Mouse (Mus musculus) heart, postnatal 10 days (tissue): Measurements from ENCODE around the gene Mrnip. TPM values are rescaled to one million over a fixed set of nuclear protein-coding genes. Genes with fewer than 3 reads are reported as not detected.

ENCODE experiments used
- DNase-seq, 2 experiments: peaks; one replicate each; pipeline ENCODE4 v3.0.0; 2021
- intact Hi-C: fragments of 180-260 bp; cut with DNase I; formaldehyde crosslinking; loops from one replicate; pipeline ENCODE4 v1.15.1; 2025
- total RNA-seq, 2 experiments: library from RNA; stranded (reverse); gene quantifications; 2 replicates each; pipeline ENCODE4 v1.2.3; 2021

Gene Mrnip
- total RNA-seq, 2 experiments from 2014 or later, result 6.0 TPM

- intact Hi-C loops, result no loop called here
These were observed 48.5 kb downstream of the Mrnip start for GRCm38 (mm10) chr11:50222559-50223276.

DNA sequence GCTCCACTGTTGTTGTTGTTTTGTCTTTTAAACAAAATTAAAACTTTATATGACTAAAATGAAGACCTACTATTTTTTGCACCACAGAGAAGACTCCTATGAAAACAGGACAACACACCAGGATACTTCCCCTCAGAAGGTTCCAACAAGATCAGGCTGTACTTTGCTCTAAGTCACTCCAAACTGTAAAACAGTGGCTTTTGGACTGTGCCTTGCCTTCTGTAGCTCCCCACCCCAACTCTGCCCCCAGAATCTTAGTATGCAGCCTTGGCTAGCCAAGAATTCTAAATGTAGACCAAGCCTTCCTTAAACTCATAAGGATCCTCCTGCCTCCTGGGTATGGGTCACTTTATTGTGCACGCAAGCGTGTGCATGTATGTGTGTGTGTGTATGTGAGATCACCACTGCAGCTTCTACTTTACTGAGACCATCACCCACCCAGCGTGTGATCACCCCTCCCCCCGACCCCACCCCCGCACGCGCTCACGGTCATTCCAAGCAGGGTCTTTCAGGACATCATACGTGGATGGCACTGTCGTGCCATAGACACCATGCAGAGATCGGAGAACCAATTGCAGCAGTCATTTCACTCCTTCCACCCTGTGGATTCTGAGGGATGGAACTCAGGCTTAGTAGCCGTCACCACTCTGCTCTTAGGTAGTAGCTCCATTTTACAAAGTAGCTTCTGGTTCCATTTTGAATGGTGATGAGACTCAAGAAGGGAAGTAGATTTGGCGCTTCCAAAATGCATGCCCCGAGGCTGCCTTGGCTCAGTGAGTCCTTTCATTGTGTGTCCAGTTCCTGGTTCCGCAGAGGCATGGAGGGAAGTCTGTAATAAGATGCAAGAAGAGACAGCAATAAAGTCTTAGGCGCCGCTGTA lies 49.8 kb downstream of the Mrnip start:
- intact Hi-C loops, result no loop called here
- no peak for DNase-seq

More at GRCm38 (mm10) chr11:50222559-50223276, 48.5 kb downstream of the Mrnip start:
- no peak for DNase-seq

DNA sequence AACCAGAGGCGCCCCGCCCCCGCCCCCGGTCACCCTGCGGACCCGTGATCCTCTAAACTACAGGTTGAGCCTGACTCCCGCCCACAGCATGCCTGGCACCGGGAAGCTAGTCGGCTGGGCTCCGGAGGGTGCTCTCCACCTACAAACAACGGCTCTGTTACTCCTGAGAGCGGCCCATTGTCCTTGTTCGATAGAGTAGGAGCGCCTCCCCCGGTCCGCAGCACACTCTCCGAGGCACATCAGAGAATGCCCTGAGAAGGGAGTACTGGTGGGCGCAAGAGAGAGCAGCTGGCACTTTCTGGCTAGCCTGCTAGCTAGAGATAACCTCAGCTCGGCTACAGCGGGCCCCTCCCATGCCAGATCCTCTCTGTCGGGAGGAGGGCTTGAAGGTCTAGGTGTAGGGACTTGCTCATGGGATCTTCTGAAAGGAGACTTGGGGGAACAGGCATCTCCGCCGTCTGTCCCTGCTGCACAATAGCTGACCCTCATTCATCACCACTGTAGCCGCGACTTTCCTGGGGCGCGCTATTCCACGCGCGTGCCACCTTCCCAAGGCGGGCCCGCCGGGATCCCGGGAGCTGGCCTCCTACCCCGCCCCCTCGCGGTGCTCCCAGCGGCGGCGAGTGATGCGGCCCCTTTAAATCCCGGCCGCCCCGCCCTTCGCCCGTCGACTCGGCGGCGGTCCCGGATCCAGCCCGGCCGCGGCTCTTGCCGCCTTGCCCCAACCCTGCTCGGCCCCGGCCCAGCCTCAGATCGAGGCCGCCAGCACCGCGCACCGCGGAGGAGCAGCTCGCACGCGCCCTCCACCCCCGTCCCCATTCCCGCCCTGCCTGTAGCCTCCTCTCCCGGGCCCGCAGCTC lies 50.7 kb downstream of the Mrnip start:
- intact Hi-C loops, result no loop called here

DNA sequence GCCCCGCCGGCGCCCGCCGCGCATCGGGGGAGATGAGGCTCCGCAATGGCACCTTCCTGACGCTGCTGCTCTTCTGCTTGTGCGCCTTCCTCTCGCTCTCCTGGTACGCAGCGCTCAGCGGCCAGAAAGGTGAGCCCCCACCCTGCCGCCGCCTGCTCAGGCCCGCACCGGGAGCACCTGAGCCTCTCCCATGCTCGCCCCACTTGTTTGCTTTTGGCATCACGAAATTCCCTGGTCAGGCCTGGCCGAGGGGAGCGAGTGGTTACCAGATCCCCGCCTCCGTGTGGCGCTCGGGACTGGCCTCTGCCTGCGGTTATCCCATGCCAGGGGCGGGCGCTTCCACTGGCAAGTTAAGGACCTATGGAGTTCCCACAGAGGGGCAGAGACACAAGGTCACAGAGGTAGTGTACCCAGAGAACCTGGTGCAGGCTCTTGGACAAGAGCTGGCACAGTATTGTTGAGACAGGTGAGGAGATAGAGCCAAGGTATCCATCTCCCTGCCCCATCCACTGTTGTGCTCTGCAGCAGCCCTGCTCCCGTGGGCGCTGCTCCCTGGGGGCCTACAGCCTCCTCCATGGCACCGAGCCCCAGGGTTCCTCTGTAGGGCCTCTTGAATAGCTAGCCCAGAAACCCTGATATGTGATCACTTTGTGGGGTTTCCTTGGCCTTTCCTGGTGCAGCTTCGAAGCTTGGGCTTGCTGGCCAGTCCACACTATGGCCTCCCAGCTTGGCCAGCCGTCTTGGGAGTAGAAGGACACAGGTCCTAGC lies 51.6 kb downstream of the Mrnip start:
- peak; percentile 63 to 67 for DNase-seq
- intact Hi-C loops, result no loop called here

More for the DNA sequence above, 50.7 kb downstream of the Mrnip start:
- DNase-seq, result peak; percentile 89 to 93

GRCm38 (mm10) chr11:50226406-50226805 lies 52.2 kb downstream of the Mrnip start:
- intact Hi-C loops, result no loop called here
- DNase-seq, result no peak

DNA sequence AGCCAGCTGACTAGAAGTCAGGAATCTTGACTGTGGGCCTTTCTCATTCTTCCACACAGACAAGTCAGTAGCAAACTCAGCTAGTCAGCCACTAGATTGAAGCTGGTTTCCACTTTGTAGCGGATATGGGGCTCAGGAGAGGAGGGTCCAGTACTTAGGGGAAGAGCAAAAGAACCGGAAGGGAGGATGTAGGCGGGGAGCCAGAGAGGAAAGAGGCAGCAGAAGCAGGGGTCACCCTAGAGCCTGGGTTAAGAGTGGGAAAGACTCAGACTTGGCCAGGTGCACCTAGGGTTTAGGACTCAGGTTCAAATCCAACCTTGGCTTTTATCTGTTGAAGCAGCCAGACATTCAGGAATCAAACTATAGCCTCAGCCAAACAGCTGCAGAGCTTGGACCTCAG lies 53.0 kb downstream of the Mrnip start:
- intact Hi-C loops, result no loop called here
- DNase-seq, result peak in 1 of 2 experiments; percentile 54

GRCm38 (mm10) chr11:50227736-50228135 lies 53.5 kb downstream of the Mrnip start:
- DNase-seq, result no peak
- intact Hi-C loops, result no loop called here

GRCm38 (mm10) chr11:50228772-50229171 lies 54.5 kb downstream of the Mrnip start:
- DNase-seq, result no peak
- intact Hi-C loops, result no loop called here

- intact Hi-C loops, result no loop called here
These were observed 55.1 kb downstream of the Mrnip start for GRCm38 (mm10) chr11:50229252-50229910.

DNA sequence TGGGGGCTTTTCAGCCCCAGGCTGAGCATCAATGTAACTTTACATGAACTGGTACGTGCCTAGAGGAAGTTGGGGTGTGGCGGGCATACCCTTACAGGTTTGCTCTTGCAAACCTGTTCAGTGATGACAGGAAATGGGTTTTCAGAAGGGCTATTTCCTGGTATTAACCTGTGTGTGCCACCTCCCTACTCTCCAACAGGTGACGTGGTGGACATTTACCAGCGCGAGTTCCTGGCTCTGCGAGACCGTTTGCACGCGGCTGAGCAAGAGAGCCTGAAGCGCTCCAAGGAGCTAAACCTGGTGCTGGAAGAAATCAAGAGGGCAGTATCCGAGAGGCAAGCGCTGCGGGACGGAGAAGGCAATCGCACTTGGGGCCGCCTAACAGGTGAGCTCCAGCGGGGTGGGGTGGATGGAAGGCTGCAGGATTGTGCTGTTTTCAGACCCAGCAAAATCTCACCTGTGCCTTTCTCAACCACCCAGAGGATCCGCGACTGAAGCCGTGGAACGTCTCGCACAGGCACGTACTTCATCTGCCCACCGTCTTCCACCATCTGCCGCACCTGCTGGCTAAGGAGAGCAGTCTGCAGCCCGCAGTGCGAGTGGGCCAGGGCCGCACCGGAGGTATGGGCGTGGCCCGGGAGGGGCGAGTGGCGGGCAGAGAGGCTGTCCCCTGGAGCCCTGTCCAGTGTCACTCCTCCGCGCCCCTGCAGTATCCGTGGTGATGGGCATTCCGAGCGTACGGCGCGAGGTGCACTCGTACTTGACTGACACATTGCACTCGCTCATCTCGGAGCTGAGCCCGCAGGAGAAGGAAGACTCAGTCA lies 56.4 kb downstream of the Mrnip start:
- no peak for DNase-seq
- intact Hi-C loops, result loop anchor here (10.0 kb wide), 1 partner anchor 246 kb away; no protein-coding TSS in a partner anchor

More at GRCm38 (mm10) chr11:50229252-50229910, 55.1 kb downstream of the Mrnip start:
- peak; percentile 56 to 69 for DNase-seq

- intact Hi-C loops, result loop anchor here (10.0 kb wide), 1 partner anchor 247 kb away; no protein-coding TSS in a partner anchor
- DNase-seq, result peak; percentile 54 to 76
These were observed 57.2 kb downstream of the Mrnip start for GRCm38 (mm10) chr11:50231411-50231810.

- no peak for DNase-seq
- intact Hi-C loops, result loop anchor here (2.0 to 10.0 kb wide), 2 partner anchors 72 to 248 kb away; no protein-coding TSS in a partner anchor
These were observed 58.8 kb downstream of the Mrnip start for GRCm38 (mm10) chr11:50233022-50233421.

DNA sequence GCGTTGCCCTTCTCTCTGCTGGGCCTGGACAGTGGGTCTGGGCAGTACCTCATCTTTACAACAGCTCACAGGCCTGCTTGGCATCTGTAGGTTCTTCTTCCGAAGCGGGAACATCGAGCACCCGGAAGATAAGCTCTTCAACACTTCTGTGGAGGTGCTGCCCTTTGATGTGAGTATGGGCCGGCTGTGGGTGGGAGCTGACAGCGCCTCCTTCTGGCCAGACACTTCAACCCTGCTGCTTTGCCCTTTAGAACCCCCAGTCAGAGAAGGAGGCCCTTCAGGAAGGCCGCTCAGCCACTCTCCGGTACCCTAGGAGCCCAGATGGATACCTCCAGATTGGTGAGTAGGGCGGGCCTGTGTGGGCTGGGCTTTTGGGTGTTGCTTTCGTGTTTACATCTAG lies 59.7 kb downstream of the Mrnip start:
- intact Hi-C loops, result loop anchor here (2.0 to 10.0 kb wide), 2 partner anchors 73 to 249 kb away; no protein-coding TSS in a partner anchor
- no peak for DNase-seq

GRCm38 (mm10) chr11:50234606-50235005 lies 60.4 kb downstream of the Mrnip start:
- intact Hi-C loops, result loop anchor here (5.0 to 10.0 kb wide), 2 partner anchors 58 to 250 kb away; partner anchors contain the start of gene Maml1
- no peak for DNase-seq

GRCm38 (mm10) chr11:50236540-50236936 lies 62.3 kb downstream of the Mrnip start:
- DNase-seq, result peak; percentile 85 to 89
- intact Hi-C loops, result loop anchor here (5.0 to 10.0 kb wide), 2 partner anchors 56 to 252 kb away; partner anchors contain the start of gene Maml1

- no peak for DNase-seq
- intact Hi-C loops, result loop anchor here (5.0 to 10.0 kb wide), 2 partner anchors 55 to 252 kb away; partner anchors contain the start of gene Maml1
These were observed 62.9 kb downstream of the Mrnip start for GRCm38 (mm10) chr11:50236937-50237835.

- DNase-seq, result no peak
- intact Hi-C loops, result loop anchor here (5.0 to 10.0 kb wide), 2 partner anchors 54 to 254 kb away; partner anchors contain the start of gene Maml1
These were observed 64.1 kb downstream of the Mrnip start, which contains the start of gene Ltc4s for GRCm38 (mm10) chr11:50238324-50238723. Ltc4s (minus strand) TSS chr11:50238616.
